Mouse (Mus musculus): ENCODE measurements around the gene Aldh3a2.

DNA sequence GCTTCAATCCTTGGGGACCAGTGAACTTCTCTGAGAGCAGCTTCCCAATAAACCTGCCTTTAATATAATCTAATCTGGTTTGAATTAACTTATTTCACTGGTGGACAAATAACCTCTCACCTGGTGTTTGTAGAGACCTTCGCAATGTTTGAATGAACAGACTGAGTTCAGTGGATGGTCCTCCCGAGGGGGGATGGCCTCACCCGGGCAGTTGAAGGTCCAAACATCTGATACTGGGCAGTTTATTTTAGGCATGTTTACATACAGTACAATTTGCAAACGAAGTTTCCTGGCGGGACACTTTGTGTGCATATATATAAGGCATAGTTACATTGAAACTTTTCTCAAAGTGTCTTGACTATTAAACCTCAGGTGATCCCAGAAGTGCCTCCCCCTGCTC, 33.1 kb downstream of the Aldh3a2 start:
- TF ChIP-seq CTCF (IDR thresholded peaks at IDR 0.05; ENCODE audit: extremely low read depth, insufficient read depth, insufficient read length, insufficient replicate concordance) = no peak
- TF ChIP-seq POLR2A (IDR thresholded peaks at IDR 0.05; ENCODE audit: low read depth, low read length) = no peak
